Mouse (Mus musculus): ENCODE results near the gene Zfp990. TPM values are rescaled to one million over a fixed set of nuclear protein-coding genes. Genes with fewer than 3 reads are reported as not detected.

Gene Zfp990
- 0.10 and 0.15 TPM in 2 replicates for polyA plus RNA-seq (2015; fragmentation: Nextera tagmentation; extraction: Ambion mirVana)

GRCm38 (mm10) chr4:145510459-145510858 is at the start of gene Zfp990:
Zfp990 (plus strand) TSS chr4:145510759.

GRCm38 (mm10) chr4:145585078-145585477 is 74.5 kb downstream of the Zfp990 start, which contains the start of gene Gm13212:
Gm13212 (plus strand) TSS chr4:145585166.

Other genes with a start within 250 kb of the Zfp990 start
- gene Tnfrsf8, start 195.6 kb upstream of the Zfp990 start, polyA plus RNA-seq (2015; fragmentation: Nextera tagmentation; extraction: Ambion mirVana), result 0.25 and 0.37 TPM in 2 replicates
- gene Gm13212, start 74.4 kb downstream of the Zfp990 start, polyA plus RNA-seq (2015; fragmentation: Nextera tagmentation; extraction: Ambion mirVana), result 0.27 and 0.32 TPM in 2 replicates
- gene Zfp980, start 159.9 kb downstream of the Zfp990 start, polyA plus RNA-seq (2015; fragmentation: Nextera tagmentation; extraction: Ambion mirVana), result 0.12 TPM in 1 of 2 replicates, not detected in the other

Data from neural tube, postnatal 0 days (tissue).